Mouse (Mus musculus) thymus, postnatal 0 days (tissue): ENCODE data around the gene Spert. TPM values are rescaled to one million over a fixed set of nuclear protein-coding genes. Genes with fewer than 3 reads are reported as not detected.
A peak's percentile ranks its signal among the peaks of the same experiment; 100 is the strongest.

Experiments used
- DNase-seq: peaks from one replicate; pipeline ENCODE4 v3.0.0-alpha.2; 2015; ENCODE audit warnings: low spot score
- polyA plus RNA-seq: library from polyadenylated mRNA; unstranded; fragments of >200 nt; fragmentation: Nextera tagmentation; extraction: Ambion mirVana; gene quantifications from 2 replicates; pipeline ENCODE4 v1.2.1, GENCODE M21; 2015

Gene Spert
- polyA plus RNA-seq, result not detected in 2 replicates

- no peak for DNase-seq
Measured at GRCm38 (mm10) chr14:75592978-75593377, at the start of gene Spert. Gene Spert (minus strand): TSS chr14:75593116.

DNA sequence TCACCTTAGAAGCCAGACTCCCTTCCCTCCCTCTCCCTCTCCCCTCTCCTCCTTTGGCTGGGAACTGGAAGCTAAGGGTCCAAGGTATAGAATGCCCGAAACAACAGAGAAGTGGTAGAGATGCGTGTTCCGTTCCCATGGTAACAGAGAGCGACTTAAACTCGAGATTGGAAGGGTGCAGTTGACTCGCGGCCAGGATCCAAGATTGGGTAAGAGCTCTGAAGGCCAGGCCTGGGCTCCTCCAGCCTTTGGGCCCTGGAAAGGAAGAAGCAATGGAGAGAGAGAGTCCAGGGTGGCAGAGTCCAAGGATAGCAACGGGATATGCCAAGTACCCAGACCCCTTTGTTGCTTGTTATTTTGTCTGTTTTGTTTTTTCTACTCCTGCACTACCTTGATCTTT is 49.2 kb upstream of the Spert start, which contains the start of gene Erich6b:
Gene Erich6b (plus strand): TSS at position 180 of the 400 bp plus-strand sequence.
- no peak for DNase-seq

GRCm38 (mm10) chr14:75641369-75641768 is 48.5 kb upstream of the Spert start:
- no peak for DNase-seq

DNA sequence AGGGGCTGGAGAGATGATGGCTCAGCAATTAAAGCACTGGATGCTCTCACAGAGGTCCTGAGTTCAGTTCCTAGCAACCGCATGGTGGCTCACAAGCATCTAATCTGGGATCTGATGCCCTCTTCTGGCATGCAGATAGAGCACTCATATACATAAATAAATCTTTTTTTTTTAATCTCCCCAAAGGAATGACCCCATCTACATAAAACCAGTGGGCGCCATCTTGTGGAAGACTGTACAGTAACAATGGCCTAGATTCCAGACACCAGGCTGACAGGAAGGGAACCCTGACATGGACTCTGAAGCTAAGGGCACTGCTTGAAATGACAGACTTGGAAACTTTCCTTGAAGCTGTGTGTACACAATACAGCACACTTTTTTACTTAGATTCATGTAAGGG is 47.9 kb upstream of the Spert start:
- DNase-seq, result peak; percentile 20

DNA sequence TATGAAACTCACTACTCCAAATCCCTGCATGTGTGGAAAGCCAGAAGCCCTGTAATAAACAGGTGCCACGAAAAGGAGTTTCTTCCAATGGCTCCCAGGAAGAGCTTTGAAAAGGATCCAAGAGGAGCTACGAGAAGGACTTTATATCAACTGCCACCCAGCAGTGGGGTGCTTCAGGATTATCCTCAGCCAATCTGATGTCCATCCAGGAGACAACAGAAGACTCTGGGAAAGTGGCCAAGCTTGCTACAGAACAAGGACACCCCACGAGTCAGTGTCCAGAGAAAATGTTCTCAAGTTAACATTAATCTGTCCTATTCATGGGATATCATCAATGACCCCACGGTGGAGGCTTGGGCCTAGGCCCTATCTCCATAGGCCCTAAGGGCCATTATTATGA is 44.7 kb upstream of the Spert start:
- DNase-seq, result no peak

DNA sequence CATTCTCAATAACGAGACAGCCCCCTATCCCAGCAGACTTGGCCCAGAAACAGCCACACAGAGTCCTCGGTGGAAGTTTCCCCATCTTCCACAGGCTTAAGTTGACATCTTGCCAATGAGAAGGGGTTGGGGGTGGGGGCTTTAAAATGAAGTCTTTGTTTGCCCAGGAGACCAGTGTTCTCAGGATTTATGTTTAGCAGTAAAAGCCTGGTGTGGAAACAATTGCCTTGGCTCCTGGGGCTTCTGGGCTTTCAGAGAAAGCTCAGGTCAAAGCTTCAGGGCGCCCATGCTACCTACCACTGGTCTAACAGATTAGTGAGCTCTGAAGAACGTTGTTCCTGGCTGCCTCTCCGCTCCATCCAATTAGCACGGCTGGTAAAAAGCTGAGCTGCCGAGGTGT is 43.2 kb upstream of the Spert start:
- no peak for DNase-seq

GRCm38 (mm10) chr14:75635350-75635749 is 42.4 kb upstream of the Spert start:
- DNase-seq, result no peak

- no peak for DNase-seq
Measured at GRCm38 (mm10) chr14:75628870-75629269, 36.0 kb upstream of the Spert start.

DNA sequence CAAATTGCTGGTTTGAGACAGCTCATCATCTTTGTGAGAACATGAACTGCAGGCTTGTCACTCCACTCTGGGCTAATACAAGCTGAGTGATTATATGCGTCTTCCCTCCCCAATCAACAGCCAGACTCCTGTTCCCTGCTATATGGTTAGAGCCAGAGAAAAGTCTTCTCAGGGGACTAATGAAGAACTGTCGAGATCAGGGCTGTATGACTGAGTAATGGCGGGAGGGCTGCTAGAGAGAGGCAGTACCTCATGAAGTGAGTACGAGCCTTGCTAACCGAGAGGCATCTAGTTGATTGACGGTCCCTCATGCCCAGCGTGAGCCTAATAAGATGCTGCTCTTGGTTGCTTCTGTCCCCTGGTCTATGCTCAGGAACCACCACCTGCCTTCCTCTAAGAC is 30.1 kb upstream of the Spert start:
- DNase-seq, result no peak

DNA sequence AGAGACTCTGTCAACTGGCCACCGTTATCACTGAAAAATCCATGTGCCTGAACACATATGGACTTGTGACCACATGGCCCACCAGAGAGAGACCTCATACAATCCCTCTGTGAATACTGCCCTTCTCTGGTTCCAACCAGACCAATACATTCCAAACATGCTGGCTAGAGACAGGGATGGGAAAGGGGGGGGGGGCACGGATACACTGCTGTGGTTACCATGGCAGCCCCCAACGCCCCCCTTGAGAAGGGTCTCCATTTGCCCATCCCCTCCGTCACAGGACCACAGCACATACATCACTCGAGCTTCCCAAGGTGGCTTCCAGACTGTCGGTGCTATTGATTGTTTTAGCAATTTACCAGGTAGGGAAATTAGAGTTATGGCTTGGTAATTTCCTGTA is 23.5 kb upstream of the Spert start:
- DNase-seq, result no peak

DNA sequence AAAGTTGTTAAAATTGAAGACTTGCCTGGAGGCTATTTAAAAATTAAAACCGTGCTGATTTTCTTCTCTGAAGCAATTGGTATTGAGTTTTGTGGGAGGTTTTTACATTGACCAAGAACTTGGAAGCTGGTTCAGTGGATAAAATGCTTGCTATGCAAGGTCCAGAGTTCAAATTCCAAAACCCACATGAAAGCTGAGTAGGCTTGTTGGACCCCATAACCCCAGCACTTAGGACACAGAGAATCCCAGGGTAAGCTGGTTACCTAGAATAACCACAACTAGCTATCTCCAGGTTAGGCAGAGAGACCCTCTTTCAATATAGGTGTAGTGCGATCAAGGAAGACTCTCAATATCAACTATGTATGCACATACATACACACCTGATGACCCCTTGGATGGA is 16.3 kb upstream of the Spert start:
- DNase-seq, result no peak

- no peak for DNase-seq
Measured at GRCm38 (mm10) chr14:75583870-75584269, 9.0 kb downstream of the Spert start.

DNA sequence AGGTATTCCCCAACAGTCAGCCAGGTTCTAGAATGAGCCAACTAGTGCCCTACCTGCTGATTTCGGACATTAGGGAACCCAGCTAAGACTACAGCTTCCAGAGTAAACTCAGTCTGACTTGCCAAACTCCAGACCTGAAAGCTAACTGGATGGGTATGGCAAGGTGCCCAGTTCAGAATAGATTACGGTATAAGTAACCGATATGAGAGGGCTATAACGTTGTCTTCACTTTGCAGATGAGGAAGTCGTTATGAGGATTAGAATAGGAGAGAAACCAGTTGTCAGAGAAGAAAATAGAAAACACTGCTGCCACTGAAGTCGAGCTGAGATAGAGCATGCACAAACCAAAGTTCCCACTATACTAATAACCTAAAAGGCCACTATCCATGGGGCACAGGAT is 13.9 kb downstream of the Spert start:
- no peak for DNase-seq

DNA sequence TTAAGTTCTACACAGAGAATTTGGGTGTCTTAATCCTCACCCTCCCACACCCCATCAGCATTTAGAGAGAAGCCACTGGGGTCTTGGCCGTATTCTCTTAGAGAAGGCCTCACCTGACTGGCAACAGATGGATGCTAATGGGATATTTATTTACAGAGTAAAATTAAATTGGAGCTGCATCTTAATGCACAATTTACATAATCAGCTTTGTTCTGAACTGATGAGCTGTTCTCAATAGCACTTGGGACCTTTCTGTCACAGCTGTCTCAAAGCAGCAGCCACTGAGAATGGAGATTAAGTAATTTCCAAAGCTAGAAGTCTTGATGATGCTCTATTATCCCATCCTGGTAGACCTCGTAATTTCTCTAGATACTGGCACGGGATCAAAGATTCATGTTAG is 26.6 kb downstream of the Spert start:
- DNase-seq, result no peak

DNA sequence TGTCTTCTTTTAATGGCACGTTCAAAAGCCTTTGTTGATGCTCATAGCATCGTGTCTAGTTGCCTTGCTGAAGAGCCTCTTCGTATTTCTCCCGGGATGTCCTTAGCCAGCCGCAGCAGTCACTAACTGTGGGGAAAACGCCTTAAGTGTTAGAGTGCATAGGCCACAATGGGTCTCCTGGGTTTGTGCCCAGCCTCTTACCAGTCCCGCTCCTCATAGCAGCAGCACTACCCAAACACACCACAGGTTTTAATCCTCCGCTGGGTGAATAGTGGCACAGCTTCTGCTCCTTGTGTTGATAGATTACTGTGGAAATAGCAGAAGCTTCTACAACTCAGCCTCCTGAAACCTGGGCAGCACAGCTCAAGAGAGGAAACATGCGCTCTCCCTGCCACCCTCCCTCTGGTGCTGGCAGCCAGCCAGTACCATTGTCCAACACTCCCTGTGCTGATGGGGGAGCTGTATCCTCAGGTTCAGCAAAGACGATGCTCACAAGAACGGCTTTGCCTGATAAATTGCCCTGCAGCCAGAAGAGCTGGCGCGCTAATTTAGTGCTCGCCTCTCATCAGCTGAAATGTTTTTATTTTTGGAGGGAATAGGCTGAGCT is 27.3 kb downstream of the Spert start:
- no peak for DNase-seq

- no peak for DNase-seq
Measured at GRCm38 (mm10) chr14:75561577-75562331, 31.2 kb downstream of the Spert start.

- no peak for DNase-seq
Measured at GRCm38 (mm10) chr14:75541731-75542130, 51.2 kb downstream of the Spert start.

GRCm38 (mm10) chr14:75540996-75541350 is 51.9 kb downstream of the Spert start:
- no peak for DNase-seq

GRCm38 (mm10) chr14:75540216-75540995 is 52.5 kb downstream of the Spert start:
- no peak for DNase-seq

GRCm38 (mm10) chr14:75539205-75539604 is 53.7 kb downstream of the Spert start:
- DNase-seq, result no peak
